In the genomic region with DNA sequence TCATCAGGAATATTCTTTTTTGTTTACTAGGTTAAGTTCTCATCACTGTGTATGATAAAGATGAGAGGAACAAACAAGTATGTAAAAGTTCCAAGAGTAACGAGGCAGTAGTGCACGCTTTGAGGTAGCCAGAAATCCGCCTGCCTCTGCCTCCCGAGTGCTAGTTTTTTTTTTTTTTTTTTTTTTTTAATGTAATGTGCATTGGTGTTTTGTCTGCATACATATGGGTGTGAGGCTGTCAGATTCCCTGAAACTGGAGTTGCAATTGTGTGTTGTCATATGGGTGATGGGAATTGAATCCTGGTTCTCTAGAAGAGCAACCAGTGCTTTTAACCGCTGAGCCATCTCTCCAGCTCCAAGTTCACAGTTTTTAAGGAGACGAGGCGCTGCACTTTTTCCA, we compare ENCODE assay signal across 8 mouse cellular contexts. TPM values are rescaled to one million over a fixed set of nuclear protein-coding genes. Genes with fewer than 3 reads are reported as not detected.
DNase-seq lines count a peak whose midpoint lies in the region; ATAC-seq and TF ChIP-seq lines count a peak whose summit lies in the region.

No protein-coding gene starts in this region.

- no peak for TF ChIP-seq CTCF in left cerebral cortex, adult 2 months (IDR thresholded peaks at IDR 0.05)

- peak overlapping the region; percentile 86 for H3K9ac ChIP-seq in embryonic facial prominence, embryonic 12.5 days
- peak overlapping the region; percentile 72 for H3K9ac ChIP-seq in intestine, embryonic 15.5 days
- peak overlapping the region; percentile 80 for H3K9ac ChIP-seq in neural tube, embryonic 12.5 days

- peak overlapping the region; percentile 57 for H3K4me2 ChIP-seq in embryonic facial prominence, embryonic 12.5 days (replicated peaks)
- H3K4me2 ChIP-seq in intestine, embryonic 15.5 days (replicated peaks), result peak overlapping the region; percentile 89
- peak overlapping the region; percentile 87 for H3K4me2 ChIP-seq in neural tube, embryonic 12.5 days (replicated peaks)

- WGBS in embryonic facial prominence, embryonic 12.5 days, result 63% methylated on average over 7 of the region's 7 CpGs
- 67% methylated on average over 7 of the region's 7 CpGs for WGBS in intestine, embryonic 15.5 days
- 59% methylated on average over 7 of the region's 7 CpGs for WGBS in neural tube, embryonic 12.5 days

- peak overlapping the region; percentile 80 for H3K27ac ChIP-seq in left cerebral cortex, adult 2 months
- peak overlapping the region; percentile 85; the same call in 1 of the 2 replicates for H3K27ac ChIP-seq in embryonic facial prominence, embryonic 12.5 days
- H3K27ac ChIP-seq in intestine, embryonic 15.5 days, result 0 out of 2 replicates have a peak overlapping the region, but pooled peaks have one; percentile 66
- H3K27ac ChIP-seq in neural tube, embryonic 12.5 days, result no peak overlapping the region; the same call in 1 of the 2 replicates

- intact Hi-C loops in left cerebral cortex, adult 2 months (cut with DNase I), result no loop called here

- H3K27me3 ChIP-seq in embryonic facial prominence, embryonic 12.5 days, result no peaks in the 10 kb centered on the region
- no peaks in the 10 kb centered on the region for H3K27me3 ChIP-seq in intestine, embryonic 15.5 days (replicated peaks)
- no peaks in the 10 kb centered on the region for H3K27me3 ChIP-seq in neural tube, embryonic 12.5 days (replicated peaks)

- H3K4me3 ChIP-seq in left cerebral cortex, adult 2 months, result peak overlapping the region; percentile 66
- peak overlapping the region; percentile 76 for H3K4me3 ChIP-seq in embryonic facial prominence, embryonic 12.5 days
- peak overlapping the region; percentile 79 for H3K4me3 ChIP-seq in intestine, embryonic 15.5 days (replicated peaks)
- peak overlapping the region; percentile 65 for H3K4me3 ChIP-seq in neural tube, embryonic 12.5 days

- no peak for ATAC-seq in embryonic facial prominence, embryonic 12.5 days (ENCODE audit: insufficient number of reproducible peaks, insufficient read depth, low FRiP score, low TSS enrichment)
- peak; percentile 4; the same call in 1 of the 2 replicates for ATAC-seq in intestine, embryonic 15.5 days
- ATAC-seq in neural tube, embryonic 12.5 days (ENCODE audit: low FRiP score, low read depth), result no peak
- no peak for ATAC-seq in cerebellum, adult (ENCODE audit: insufficient number of reproducible peaks, low FRiP score, low TSS enrichment)

- DNase-seq in left cerebral cortex, adult 2 months (ENCODE audit: extremely low spot score in 1 of 2, low spot score in 2 of 2), result no peak
- DNase-seq in left cerebral cortex, adult 18-20 months (ENCODE audit: low spot score in 2 of 2), result no peak
- no peak for DNase-seq in B cell, adult 2 months
- DNase-seq in testis, postnatal 10 days (ENCODE audit: low spot score), result no peak

- H3K9me3 ChIP-seq in embryonic facial prominence, embryonic 12.5 days, result no peaks in the 10 kb centered on the region
- H3K9me3 ChIP-seq in intestine, embryonic 15.5 days, result no peaks in the 10 kb centered on the region
- no peaks in the 10 kb centered on the region for H3K9me3 ChIP-seq in neural tube, embryonic 12.5 days

- peaks cover 9% of the 10 kb centered on the region for H3K36me3 ChIP-seq in embryonic facial prominence, embryonic 12.5 days
- H3K36me3 ChIP-seq in intestine, embryonic 15.5 days, result no peaks in the 10 kb centered on the region
- 0 out of 2 replicates have a peak, but pooled peaks cover 3% of the 10 kb centered on the region for H3K36me3 ChIP-seq in neural tube, embryonic 12.5 days

- peaks cover 19% of the 10 kb centered on the region for H3K4me1 ChIP-seq in embryonic facial prominence, embryonic 12.5 days
- peaks cover 10% of the 10 kb centered on the region; the same call in 1 of the 2 replicates for H3K4me1 ChIP-seq in intestine, embryonic 15.5 days (replicated peaks)
- H3K4me1 ChIP-seq in neural tube, embryonic 12.5 days, result peaks cover 19% of the 10 kb centered on the region

RNA-seq across cellular contexts. Expression of a gene that starts 0.6 kb away (rescaled TPM):
- 10 to 100 TPM; 12.0 to 12.8 TPM for total RNA-seq in left cerebral cortex, adult 2 months (2021)
- total RNA-seq in left cerebral cortex, adult 18-20 months (2021), result 1 to 10 TPM; 9.3 to 9.8 TPM
- 21.2 and 23.4 TPM in 2 replicates for polyA plus RNA-seq in embryonic facial prominence, embryonic 12.5 days (2016; fragmentation: Nextera tagmentation; extraction: Ambion mirVana)
- polyA plus RNA-seq in intestine, embryonic 15.5 days (2015; fragmentation: Nextera tagmentation; extraction: Ambion mirVana), result 6.9 and 8.0 TPM in 2 replicates
- polyA plus RNA-seq in neural tube, embryonic 12.5 days (2016; fragmentation: Nextera tagmentation; extraction: Ambion mirVana), result 21.8 and 25.6 TPM in 2 replicates

RNA-seq across cellular contexts. Expression of a gene that starts 39.3 kb away (rescaled TPM):
- total RNA-seq in left cerebral cortex, adult 2 months (2021), result under 1 TPM; 0.59 to 0.91 TPM
- total RNA-seq in left cerebral cortex, adult 18-20 months (2021), result 1 to 10 TPM; 1.3 to 1.5 TPM
- polyA plus RNA-seq in embryonic facial prominence, embryonic 12.5 days (2016; fragmentation: Nextera tagmentation; extraction: Ambion mirVana), result 26.7 and 30.2 TPM in 2 replicates
- 35.7 and 36.4 TPM in 2 replicates for polyA plus RNA-seq in intestine, embryonic 15.5 days (2015; fragmentation: Nextera tagmentation; extraction: Ambion mirVana)
- 18.4 and 20.9 TPM in 2 replicates for polyA plus RNA-seq in neural tube, embryonic 12.5 days (2016; fragmentation: Nextera tagmentation; extraction: Ambion mirVana)

RNA-seq across cellular contexts. Expression of a gene that starts 39.5 kb away (rescaled TPM):
- 10 to 100 TPM in 1 of 2 experiments, 1 to 10 TPM in 1; 7.9 to 10.4 TPM for total RNA-seq in left cerebral cortex, adult 2 months (2021)
- 10 to 100 TPM in 1 of 2 experiments, 1 to 10 TPM in 1; 8.9 to 10.9 TPM for total RNA-seq in left cerebral cortex, adult 18-20 months (2021)
- polyA plus RNA-seq in embryonic facial prominence, embryonic 12.5 days (2016; fragmentation: Nextera tagmentation; extraction: Ambion mirVana), result 27.1 and 31.3 TPM in 2 replicates
- polyA plus RNA-seq in intestine, embryonic 15.5 days (2015; fragmentation: Nextera tagmentation; extraction: Ambion mirVana), result 36.7 and 36.9 TPM in 2 replicates
- polyA plus RNA-seq in neural tube, embryonic 12.5 days (2016; fragmentation: Nextera tagmentation; extraction: Ambion mirVana), result 17.0 and 20.4 TPM in 2 replicates
